9 mouse cellular contexts compared by ENCODE assay signal in the genomic region with DNA sequence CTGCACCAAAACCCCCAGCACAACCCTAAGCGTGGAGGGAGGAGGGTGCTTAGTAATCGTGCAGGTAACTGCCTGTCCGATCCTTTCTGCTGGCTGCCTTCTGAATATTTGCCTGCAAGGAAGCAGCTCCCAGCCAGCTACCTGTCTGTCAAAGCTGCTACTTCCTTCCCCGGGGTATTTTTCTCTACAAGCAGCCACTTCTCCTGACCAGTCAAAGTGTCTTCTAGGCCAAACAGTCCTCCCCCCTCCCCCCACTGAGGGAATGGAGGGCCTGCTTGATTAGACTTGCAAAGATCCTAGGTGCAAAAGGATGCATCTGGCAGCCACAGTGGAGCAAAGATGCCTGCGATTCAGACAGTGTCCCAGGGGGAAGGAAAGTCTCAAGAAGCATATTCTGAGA. TPM values are rescaled to one million over a fixed set of nuclear protein-coding genes. Genes with fewer than 3 reads are reported as not detected.
A peak's percentile ranks its signal among the peaks of the same experiment; 100 is the strongest.
DNase-seq lines count a peak whose midpoint lies in the region; ATAC-seq and TF ChIP-seq lines count a peak whose summit lies in the region.
"Had no signal": no experiment of that assay in that cellular context is flagged by ENCODE, and none has a peak within 500 bp of the region (broad histone marks: within the 10 kb centered on the region; RNA-seq: fewer than 3 reads in every experiment).

No protein-coding gene starts in this region.

- no peaks in the 10 kb centered on the region for H3K9me3 ChIP-seq in neural tube, embryonic 11.5 days (ENCODE audit: control insufficient read depth, low read length)
- H3K9me3 ChIP-seq in hindbrain, postnatal 0 days (ENCODE audit: low read length) = no peaks in the 10 kb centered on the region
- no peaks in the 10 kb centered on the region for H3K9me3 ChIP-seq in neural tube, embryonic 15.5 days (replicated peaks)

- 27% methylated on average over 5 of the region's 5 CpGs for WGBS in neural tube, embryonic 11.5 days
- 15% methylated on average over 5 of the region's 5 CpGs for WGBS in hindbrain, postnatal 0 days
- 27% methylated on average over 5 of the region's 5 CpGs for WGBS in neural tube, embryonic 15.5 days

- no peak for TF ChIP-seq CTCF in hindbrain, postnatal 0 days (IDR thresholded peaks at IDR 0.05; ENCODE audit: low read depth)

- H3K27ac ChIP-seq in neural tube, embryonic 11.5 days (ENCODE audit: low read depth, low read length) = 0 out of 2 replicates have a peak overlapping the region, but pooled peaks have one; percentile 6
- H3K27ac ChIP-seq in hindbrain, postnatal 0 days = peak overlapping the region; percentile 49; the same call in 1 of the 2 replicates
- H3K27ac ChIP-seq in neural tube, embryonic 15.5 days (replicated peaks) = 0 out of 2 replicates have a peak overlapping the region, but pooled peaks have one; percentile 1

- no peaks in the 10 kb centered on the region for H3K36me3 ChIP-seq in neural tube, embryonic 11.5 days (ENCODE audit: control insufficient read depth, insufficient read depth, low read length)
- H3K36me3 ChIP-seq in hindbrain, postnatal 0 days (ENCODE audit: insufficient read depth, low read length) = no peaks in the 10 kb centered on the region
- H3K36me3 ChIP-seq in neural tube, embryonic 15.5 days = no peaks in the 10 kb centered on the region

- H3K4me2 ChIP-seq in neural tube, embryonic 11.5 days (ENCODE audit: low read depth) = no peak overlapping the region
- 0 out of 2 replicates have a peak overlapping the region, but pooled peaks have one; percentile 28 for H3K4me2 ChIP-seq in hindbrain, postnatal 0 days (ENCODE audit: low read depth, low read length)
- 0 out of 2 replicates have a peak overlapping the region, but pooled peaks have one; percentile 3 for H3K4me2 ChIP-seq in neural tube, embryonic 15.5 days

- no peak overlapping the region for H3K9ac ChIP-seq in neural tube, embryonic 11.5 days (ENCODE audit: low read length)
- H3K9ac ChIP-seq in hindbrain, postnatal 0 days (replicated peaks; ENCODE audit: low read length) = 0 out of 2 replicates have a peak overlapping the region, but pooled peaks have one; percentile 9
- H3K9ac ChIP-seq in neural tube, embryonic 15.5 days (replicated peaks) = no peak overlapping the region

- DNase-seq in cerebellum, adult 11 months = peak; percentile 54
- DNase-seq in cerebellum, adult 9-10 months = no peak
- DNase-seq in neural tube, embryonic 11.5 days (ENCODE audit: low spot score) = no peak
- no peak for DNase-seq in neural tube, embryonic 10.5 days (ENCODE audit: extremely low spot score, low spot score)
- DNase-seq in hindbrain, postnatal 0 days (ENCODE audit: low spot score) = no peak
- DNase-seq in adrenal gland, postnatal 10 days = no peak
- no peak for DNase-seq in lung, postnatal 36 days
- DNase-seq: right cerebral cortex, postnatal 4 days had no signal

- ATAC-seq in neural tube, embryonic 11.5 days (ENCODE audit: insufficient read depth, low FRiP score, low TSS enrichment) = no peak
- ATAC-seq in hindbrain, postnatal 0 days = peak; percentile 8; the same call in 1 of the 2 replicates
- no peak for ATAC-seq in neural tube, embryonic 15.5 days (ENCODE audit: low FRiP score)

- H3K4me1 ChIP-seq in neural tube, embryonic 11.5 days (ENCODE audit: control insufficient read depth, insufficient read depth, low read length) = peaks cover 72% of the 10 kb centered on the region
- peaks cover 38% of the 10 kb centered on the region for H3K4me1 ChIP-seq in hindbrain, postnatal 0 days (ENCODE audit: insufficient read depth, low read length)
- peaks cover 47% of the 10 kb centered on the region for H3K4me1 ChIP-seq in neural tube, embryonic 15.5 days

- no peak overlapping the region for H3K4me3 ChIP-seq in neural tube, embryonic 11.5 days (ENCODE audit: low read depth, low read length)
- no peak overlapping the region for H3K4me3 ChIP-seq in hindbrain, postnatal 0 days (ENCODE audit: low read length)
- H3K4me3 ChIP-seq in neural tube, embryonic 15.5 days (replicated peaks) = no peak overlapping the region

- no peaks in the 10 kb centered on the region for H3K27me3 ChIP-seq in neural tube, embryonic 11.5 days (ENCODE audit: control insufficient read depth, insufficient read depth, low read length)
- no peaks in the 10 kb centered on the region for H3K27me3 ChIP-seq in hindbrain, postnatal 0 days (ENCODE audit: insufficient read depth, low read length)
- no peaks in the 10 kb centered on the region for H3K27me3 ChIP-seq in neural tube, embryonic 15.5 days (replicated peaks)

RNA-seq across cellular contexts. Expression of a gene that starts 7.9 kb away (rescaled TPM):
- polyA plus RNA-seq in neural tube, embryonic 11.5 days (2014; fragmentation: Nextera tagmentation; extraction: Ambion mirVana) = 43.8 and 48.2 TPM in 2 replicates
- 43.9 and 45.5 TPM in 2 replicates for total RNA-seq in hindbrain, postnatal 0 days (2014; rRNA removed)
- 6.8 and 8.1 TPM in 2 replicates for polyA plus RNA-seq in hindbrain, postnatal 0 days (2015; fragmentation: Nextera tagmentation; extraction: Ambion mirVana)
- 6.9 and 8.1 TPM in 2 replicates for polyA plus RNA-seq in neural tube, embryonic 15.5 days (2015; fragmentation: Nextera tagmentation; extraction: Ambion mirVana)
- 10 to 100 TPM; 33.5 to 35.9 TPM for total RNA-seq in adrenal gland, postnatal 10 days (2021)
